Mouse (Mus musculus): Measurements from ENCODE around the gene Ly6g6f.

GRCm38 (mm10) chr17:35080710-35081109, 4.7 kb downstream of the Ly6g6f start:
- no peak for TF ChIP-seq CTCF (IDR thresholded peaks at IDR 0.05; ENCODE audit: low read depth)
- no peak for TF ChIP-seq EP300 (optimal IDR thresholded peaks at IDR 0.05)

Measured in stomach, postnatal 0 days (tissue).